Mouse (Mus musculus): ENCODE measurements at regions not wholly inside any gene's neighbourhood (a gene's known extent, or its start where the extent isn't known, plus 50 kb on each side); places are given as distances from the start of the nearest gene placed in this dataset.

DNA sequence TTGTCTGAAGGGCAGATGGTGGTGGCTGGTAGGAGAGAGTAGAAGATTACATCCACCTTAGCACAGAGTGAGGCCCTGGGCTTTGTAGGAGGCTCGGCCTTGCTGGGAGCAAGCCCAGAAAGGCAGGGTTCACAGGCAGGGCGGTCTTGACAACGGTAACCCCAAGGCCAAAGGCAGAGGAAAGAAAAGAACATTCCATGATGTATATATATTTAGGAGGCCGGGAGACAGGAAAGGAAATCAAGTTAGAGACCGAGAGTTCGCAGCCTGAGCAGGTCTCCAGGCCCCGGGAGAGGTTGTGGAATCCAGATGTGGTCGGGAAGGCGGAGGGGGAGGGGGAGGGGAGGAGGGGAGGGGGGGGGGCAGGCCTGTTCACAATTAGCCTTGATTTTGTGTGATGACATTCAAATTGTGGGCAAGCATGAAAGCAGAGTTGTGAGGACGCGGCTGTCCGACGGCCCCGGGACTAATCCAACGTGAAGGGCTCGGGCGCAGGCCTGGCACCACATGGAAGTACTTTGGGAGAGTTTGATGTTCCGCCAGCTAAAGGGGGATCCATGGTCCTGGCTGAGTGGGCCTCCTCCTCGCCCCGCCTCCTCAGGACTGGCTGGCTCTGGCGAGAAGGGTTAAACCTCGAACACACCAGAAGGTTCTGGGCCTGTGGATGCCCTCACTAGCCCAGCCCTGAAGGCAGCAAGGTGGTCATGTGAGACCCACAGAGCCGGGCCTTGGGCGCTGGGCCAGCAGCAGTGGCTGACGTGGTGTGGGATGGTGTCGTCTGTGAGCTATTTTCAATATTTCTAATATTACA, 131.8 kb upstream of the Gm26897 start:
- no peak for TF ChIP-seq CTCF (IDR thresholded peaks at IDR 0.05; ENCODE audit: control insufficient read depth, insufficient read depth, low read length)
- no peak for TF ChIP-seq POLR2A (IDR thresholded peaks at IDR 0.05; ENCODE audit: borderline replicate concordance, control insufficient read depth, low read depth, low read length)

Measured in bone marrow, adult 2 months (tissue).